Mouse (Mus musculus): Measurements from ENCODE around the gene Duox1.

Gene Duox1

GRCm38 (mm10) chr2:122315372-122315771 is at the start of gene Duox1:
Gene Duox1 (plus strand): TSS chr2:122315672.
- in situ Hi-C loops (cut with MboI, MseI): no loop called here

DNA sequence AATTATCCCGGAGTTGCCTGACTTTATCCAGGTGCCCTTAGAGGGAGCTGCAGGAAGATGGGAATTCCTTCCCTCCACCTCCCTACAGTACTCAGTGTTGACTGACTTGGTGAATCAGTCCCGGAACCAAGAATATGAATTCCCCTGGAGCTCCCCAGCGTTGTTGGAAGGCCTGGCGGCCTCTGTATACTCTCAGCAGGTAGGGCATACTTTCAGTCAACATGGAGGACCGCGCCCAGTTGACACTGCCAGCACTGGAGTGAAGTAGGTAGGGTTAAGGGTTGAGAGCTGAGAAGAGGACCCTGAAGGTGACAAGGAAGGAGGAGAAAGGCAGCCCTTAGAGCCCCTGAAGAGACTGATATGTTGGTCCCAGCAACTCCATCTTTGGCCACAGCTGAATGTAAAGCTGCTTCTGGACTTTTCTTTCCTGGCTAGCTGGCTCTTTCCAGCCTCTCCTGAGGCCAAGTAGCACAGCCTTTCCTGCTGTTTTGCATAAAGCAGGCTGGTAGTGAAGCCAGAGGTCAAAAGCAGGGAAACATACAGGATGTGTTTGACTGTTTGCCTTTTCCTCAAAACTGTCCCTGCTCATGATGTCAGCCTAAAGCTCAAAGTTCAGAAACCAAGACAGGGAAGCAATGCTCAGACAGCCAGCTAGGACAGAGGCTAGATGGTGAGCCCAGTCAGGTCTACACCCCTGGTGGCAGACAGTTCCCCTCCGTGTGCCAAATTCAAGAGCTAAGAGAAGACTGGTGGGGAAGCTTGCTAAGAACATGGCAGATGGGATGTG is 48.9 kb upstream of the Duox1 start:
- in situ Hi-C loops (cut with MboI, MseI): loop anchor here in 1 of 2 experiments (10.0 kb wide), 1 partner anchor 898 kb away; no protein-coding TSS in a partner anchor

DNA sequence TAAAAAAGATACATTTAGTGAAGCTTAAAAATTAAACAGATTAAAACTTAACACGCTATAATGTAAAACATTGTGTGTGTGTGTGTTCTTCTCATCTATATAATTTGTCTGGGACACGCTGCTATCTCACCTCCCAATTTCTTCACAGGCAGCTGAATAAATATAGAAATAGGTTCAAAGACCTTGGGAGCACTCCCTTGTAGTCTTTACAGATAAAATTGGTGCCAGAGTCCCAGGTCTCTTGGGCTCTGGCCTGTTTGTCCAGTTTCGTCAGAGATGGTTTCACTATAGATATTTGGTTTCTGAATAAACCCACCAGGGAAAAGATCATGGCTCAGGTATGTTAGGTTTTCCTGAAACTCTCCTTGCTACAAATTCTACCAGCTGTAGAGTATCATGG is 36.7 kb upstream of the Duox1 start:
- in situ Hi-C loops (cut with MboI, MseI): no loop called here

GRCm38 (mm10) chr2:122284091-122284490 is 31.4 kb upstream of the Duox1 start:
- in situ Hi-C loops (cut with MboI, MseI): no loop called here

DNA sequence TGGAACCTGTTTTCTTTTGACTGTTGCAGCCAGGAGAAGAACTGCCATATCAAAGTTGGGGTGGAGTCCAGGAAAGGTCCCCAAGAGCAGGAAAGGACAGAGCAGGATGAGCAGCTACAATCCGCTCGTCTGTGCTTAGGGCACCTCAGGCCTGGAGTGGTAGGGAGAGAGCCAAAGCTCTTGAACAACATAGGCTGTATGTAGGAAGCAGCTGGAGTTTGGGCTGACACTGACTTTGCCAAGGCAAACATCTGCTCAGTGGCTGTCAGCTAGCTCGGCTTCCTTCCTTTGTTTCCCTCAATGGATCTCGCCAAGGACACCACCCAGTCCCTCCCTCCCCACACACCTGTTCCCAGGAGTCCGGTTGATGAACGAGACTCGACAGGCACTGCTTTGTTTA is 29.3 kb upstream of the Duox1 start:
- in situ Hi-C loops (cut with MboI, MseI): no loop called here

GRCm38 (mm10) chr2:122294916-122295315 is 20.6 kb upstream of the Duox1 start:
- in situ Hi-C loops (cut with MboI, MseI): no loop called here

DNA sequence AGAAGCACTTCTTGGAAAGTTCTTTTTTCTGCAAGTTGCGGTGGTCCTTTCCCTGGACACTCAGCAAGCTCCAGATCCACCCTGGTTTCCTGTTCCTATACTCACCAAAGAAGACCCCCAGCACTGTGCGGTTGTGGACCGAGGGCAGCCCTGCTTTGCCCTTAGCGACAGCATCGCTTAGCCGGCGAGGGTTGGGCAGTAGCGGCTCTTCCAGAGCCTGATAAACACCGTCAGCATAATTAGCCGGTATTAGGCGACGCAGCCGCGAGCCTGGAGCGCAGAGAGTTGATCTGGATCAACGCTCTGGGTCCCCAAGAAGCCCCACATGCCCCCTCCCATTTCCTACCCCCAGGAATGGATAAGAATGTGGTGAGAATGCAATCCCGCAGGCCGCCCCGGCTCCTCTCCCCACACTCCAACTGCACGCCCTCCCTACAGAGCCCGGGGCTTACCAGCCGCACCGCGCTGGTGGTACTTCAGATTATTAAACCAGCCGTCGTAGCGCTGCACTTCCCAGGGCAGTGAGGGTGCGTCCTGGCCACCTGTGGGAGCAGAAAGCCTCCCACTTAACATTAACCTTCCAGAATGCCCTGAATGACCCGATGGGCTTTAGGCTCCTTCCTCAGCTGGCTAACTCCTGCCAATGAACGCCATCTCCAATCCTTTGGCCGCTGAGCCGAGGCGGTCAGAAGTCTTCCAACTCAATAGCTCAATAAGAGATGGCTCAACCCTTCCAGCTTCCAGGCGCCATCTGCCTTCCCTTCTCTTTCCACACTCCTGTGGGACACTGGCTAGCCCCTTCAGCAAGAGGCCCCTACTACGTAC is 18.0 kb upstream of the Duox1 start:
- in situ Hi-C loops (cut with MboI, MseI): no loop called here

DNA sequence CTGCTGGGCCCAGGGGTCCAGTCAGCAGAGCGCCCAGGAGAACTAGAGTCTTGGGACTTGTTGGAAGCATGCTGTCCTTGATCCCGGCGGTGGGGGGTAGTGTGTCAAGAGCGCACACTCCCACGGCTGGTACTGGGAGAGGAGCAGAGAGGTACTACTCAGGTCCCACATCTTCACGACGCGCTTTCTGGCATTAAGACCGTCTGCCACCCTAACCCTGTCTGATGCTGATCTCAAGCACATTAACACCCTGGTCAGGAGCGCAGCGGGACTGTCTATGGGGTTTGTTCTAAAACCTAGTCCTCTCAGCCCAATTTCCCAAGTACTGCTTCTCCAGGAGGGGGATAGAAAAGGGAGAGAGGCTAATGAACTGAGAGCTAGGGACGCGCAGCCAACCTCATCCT is 17.4 kb upstream of the Duox1 start, which contains the start of gene Duox2:
Duox2 (minus strand) TSS at position 354 of the 404 bp plus-strand sequence.
- in situ Hi-C loops (cut with MboI, MseI): no loop called here

DNA sequence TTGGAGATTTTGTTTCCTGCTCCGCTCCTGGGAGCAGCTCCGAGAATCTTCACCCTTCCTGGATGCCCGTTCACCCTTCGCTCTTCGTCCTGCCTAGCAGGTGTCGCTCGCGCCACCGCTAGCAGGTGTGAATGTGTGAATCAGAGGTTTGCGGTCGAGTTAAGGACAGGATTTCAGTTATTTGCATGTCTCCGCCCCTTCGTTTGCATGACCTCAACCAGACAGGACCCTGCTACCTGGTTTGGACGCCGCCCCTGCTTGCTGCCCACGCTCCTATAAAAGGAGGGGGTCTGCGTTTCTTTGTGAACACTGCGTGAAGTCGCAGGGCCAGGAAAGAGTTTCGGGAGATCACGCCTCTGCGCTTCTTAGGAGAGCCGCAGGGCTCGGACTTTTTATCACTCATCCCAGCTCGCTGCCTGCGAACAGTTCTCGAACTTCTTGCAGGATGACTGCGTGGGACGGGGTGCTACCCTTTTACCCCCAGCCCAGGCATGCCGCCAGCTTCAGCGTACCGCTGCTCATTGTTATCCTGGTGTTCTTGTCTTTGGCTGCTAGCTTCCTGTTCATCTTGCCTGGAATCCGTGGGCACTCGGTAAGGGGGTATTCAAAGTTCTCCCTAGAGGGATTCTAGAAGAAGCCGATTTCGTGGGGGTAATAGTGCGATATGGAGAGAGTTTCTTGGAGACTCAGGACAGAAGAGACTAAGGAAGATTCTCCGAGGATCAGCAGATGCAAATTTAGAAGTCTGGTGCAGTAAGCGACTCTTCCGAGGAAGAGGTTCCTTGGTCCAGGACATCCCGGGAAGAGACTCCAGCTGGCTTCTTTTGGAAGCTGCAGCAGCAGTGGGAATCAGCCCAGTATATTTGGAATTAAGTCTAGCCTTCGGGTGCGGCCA is 16.6 kb upstream of the Duox1 start, which contains the start of gene Duoxa2:
Duoxa2 (plus strand) TSS at position 305 of the 895 bp plus-strand sequence.
- in situ Hi-C loops (cut with MboI, MseI): no loop called here

DNA sequence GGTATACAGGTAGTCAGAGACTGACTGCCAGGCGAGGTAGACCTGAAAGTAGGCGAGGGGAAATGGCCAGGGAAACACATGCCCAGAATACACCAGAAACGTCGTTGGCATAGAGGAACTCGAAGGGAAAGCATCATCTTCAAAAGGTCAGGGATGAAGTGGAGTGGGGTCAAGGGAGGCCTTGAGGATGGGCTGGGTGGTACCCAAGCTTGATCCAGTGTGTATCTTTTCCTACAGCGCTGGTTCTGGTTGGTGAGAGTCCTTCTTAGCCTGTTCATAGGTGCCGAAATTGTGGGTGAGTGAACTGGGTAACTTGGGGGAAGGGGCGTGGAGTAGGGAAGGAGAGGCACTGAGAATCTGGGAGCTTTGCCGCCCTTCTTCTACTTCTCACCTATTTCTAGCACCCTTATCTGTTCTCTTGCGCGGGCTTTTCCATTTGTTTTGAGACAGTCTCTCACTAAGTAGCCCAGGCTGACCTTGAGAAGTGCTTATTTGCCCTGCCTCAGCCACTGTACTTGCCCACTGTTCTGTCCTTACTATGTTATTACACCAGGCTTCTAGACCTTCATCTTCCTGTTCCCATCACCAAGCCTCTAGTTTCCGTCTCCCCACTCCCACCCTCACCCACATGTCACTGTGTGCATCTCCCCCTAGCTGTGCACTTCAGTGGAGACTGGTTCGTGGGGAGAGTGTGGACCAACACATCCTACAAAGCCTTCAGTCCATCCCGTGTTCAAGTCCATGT is 15.4 kb upstream of the Duox1 start:
- in situ Hi-C loops (cut with MboI, MseI): loop anchor here in 1 of 2 experiments (5.0 kb wide), 1 partner anchor 103 kb away; no protein-coding TSS in a partner anchor

DNA sequence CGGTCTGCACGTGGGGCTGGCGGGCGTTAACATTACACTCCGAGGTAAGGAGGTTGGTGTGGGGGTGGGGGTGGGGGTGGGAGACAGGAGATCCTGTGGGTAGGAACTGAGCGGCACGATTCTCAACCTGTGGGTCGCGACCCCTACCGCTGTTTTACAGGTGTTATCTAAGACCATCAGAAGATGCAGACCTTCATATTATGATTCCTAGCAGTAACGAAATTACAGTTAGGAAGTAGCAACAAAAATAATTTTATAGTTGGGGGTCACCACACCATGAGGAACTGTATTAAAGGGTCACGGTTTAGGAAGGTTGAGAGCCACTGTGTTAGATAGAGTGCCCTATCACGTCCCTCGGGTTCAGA is 14.8 kb upstream of the Duox1 start:
- in situ Hi-C loops (cut with MboI, MseI): loop anchor here in 1 of 2 experiments (5.0 kb wide), 1 partner anchor 103 kb away; no protein-coding TSS in a partner anchor

DNA sequence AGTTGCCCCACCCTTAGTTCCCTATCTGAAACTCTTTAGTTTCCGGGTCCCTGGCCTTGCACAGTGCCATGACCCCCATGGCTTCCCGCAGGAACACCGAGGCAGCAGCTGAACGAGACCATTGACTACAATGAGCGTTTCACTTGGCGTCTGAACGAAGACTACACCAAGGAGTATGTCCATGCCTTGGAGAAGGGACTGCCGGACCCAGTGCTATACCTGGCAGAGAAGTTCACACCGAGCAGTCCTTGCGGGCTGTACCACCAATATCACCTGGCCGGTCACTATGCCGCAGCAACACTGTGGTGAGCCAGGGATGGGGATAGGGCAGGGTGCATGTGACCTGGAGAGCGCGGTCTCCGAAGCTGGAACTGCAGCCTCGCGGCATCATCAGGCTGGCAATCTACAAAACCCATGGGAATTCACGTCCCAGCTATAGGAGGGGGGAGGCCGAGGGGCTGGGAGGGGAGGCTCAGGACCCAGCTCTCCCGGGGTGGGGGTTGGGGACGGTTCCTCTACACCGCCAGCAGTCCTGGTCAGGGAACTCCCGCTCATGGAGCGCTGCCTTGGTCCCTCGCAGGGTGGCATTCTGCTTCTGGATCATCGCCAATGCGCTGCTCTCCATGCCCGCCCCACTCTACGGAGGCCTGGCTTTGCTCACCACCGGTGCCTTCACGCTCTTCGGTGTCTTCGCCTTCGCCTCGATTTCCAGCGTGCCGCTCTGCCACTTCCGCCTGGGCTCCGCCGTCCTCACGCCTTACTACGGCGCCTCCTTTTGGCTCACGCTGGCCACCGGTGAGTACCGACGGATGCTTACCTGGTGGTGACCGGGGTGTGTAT is 14.2 kb upstream of the Duox1 start:
- in situ Hi-C loops (cut with MboI, MseI): loop anchor here in 1 of 2 experiments (5.0 kb wide), 1 partner anchor 104 kb away; no protein-coding TSS in a partner anchor

GRCm38 (mm10) chr2:122301921-122302573 is 13.4 kb upstream of the Duox1 start:
- in situ Hi-C loops (cut with MboI, MseI): loop anchor here in 1 of 2 experiments (5.0 kb wide), 1 partner anchor 105 kb away; no protein-coding TSS in a partner anchor

DNA sequence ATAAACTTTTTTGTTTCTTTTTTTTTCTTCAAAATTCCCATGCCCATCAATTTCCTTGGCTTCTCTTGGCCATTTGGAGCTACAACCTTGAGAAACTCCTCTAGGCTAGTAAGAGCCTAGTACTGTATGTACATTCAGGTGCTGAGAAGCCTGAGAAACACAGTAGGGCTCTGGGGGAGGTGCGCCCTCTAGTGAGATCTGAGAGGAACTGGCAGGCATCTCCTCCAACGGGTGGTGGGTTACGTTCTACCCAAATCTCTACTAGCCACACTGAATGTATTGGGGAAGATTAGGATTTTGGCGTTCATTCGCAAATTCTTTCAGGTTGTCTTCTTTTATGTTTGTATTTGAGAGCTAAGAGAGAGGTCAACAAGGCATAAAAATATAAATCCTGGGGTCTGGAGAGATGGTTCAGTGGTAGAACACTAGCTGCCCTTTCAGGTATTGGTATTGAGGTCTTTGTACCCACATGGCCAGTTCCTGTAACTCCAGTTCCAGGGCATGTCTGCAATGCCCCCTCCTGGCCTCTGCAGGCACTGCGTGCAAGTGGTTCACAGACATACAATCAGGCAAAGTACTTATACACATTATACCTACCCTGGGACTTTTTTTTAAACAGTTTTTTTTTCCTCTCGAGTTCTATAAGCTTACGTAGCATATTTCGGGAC is 12.8 kb upstream of the Duox1 start:
- in situ Hi-C loops (cut with MboI, MseI): loop anchor here in 1 of 2 experiments (5.0 kb wide), 1 partner anchor 105 kb away; no protein-coding TSS in a partner anchor

DNA sequence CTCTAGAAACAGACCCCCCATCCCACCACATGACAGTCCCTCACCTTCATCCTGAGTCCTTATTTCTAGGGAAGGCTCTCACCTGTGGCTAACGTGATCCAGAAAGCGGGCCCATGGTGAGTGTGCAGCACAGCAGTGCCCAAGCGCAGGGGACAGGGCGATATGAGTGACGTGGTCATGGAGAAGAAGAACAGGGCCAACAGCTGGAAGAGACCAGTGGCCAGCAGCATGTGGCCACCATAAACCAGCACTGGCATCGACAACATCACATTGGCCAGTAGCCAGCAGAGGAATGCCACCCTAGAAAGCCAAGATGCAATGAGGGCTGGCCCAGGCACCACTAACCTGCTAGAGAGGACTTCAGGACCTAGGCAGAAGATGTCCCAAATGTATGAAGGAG is 10.9 kb upstream of the Duox1 start:
- in situ Hi-C loops (cut with MboI, MseI): loop anchor here in 1 of 2 experiments (5.0 kb wide), 1 partner anchor 107 kb away; no protein-coding TSS in a partner anchor

GRCm38 (mm10) chr2:122305097-122305892 is 10.2 kb upstream of the Duox1 start:
- in situ Hi-C loops (cut with MboI, MseI): no loop called here

- in situ Hi-C loops (cut with MboI, MseI): no loop called here
Measured at GRCm38 (mm10) chr2:122306184-122306583, 9.3 kb upstream of the Duox1 start.

All from T-helper 17 cell (primary cell).